Mouse (Mus musculus) c-Kit-positive CD71-positive TER-119-positive erythroid progenitor cells, embryonic 14.5 days (primary cell): Measurements from ENCODE around the gene Bbox1.

Experiments
- DNase-seq: peaks from one replicate; pipeline ENCODE4 v3.0.0-alpha.2; 2013; ENCODE audit warnings: low spot score

Gene Bbox1

DNA sequence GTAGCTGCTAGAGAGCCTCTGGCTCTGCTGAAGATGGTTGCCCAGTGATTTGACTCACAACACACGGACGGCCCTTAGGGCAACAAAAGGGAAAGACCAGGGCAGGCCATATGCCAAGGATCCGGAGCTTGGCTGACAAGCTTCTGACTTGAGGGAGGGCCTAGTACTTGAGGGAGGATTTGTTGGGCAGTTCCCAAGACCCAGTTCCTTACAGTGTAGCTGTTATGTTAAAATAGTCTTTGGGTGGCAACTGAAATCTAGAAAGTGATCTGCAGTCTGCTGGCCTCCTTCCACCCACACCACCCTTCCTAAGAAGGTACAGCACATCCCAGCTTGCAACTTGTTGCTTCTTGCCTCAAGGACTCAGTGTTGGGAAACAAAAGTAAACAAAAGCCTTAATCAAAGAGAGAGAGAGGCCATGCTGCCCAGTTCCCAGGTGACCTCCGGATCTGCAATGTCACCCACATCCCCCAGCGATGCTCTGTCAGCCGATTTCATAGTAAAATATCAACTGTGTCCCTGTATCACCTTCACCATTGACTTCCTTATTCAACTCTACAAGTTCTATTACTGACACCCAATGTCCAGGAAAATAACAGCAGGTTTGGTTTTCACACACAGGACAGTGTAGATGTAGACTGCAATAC, at the start of gene Bbox1:
TSS of gene Bbox1 (minus strand) at position 52 of the 647 bp plus-strand sequence.
- no peak for DNase-seq

DNA sequence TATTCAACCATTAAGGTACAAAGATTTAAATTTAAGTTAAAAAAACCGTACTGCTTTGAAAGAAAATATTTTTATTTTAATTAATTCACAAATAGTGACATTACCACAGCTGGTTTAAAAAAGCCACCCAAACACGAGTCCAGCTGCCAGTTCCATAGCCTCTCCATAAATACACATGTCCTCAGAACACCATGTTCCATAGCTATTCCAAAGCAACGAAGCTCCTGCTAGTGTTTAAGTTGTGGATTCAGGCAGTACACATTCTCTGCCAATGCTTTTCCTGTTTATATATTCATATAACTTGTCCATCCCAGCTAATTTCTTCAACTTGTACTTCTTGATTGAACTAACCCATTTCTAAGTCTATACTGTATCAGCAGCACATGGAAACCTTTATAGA, 49.5 kb upstream of the Bbox1 start:
- DNase-seq = no peak

DNA sequence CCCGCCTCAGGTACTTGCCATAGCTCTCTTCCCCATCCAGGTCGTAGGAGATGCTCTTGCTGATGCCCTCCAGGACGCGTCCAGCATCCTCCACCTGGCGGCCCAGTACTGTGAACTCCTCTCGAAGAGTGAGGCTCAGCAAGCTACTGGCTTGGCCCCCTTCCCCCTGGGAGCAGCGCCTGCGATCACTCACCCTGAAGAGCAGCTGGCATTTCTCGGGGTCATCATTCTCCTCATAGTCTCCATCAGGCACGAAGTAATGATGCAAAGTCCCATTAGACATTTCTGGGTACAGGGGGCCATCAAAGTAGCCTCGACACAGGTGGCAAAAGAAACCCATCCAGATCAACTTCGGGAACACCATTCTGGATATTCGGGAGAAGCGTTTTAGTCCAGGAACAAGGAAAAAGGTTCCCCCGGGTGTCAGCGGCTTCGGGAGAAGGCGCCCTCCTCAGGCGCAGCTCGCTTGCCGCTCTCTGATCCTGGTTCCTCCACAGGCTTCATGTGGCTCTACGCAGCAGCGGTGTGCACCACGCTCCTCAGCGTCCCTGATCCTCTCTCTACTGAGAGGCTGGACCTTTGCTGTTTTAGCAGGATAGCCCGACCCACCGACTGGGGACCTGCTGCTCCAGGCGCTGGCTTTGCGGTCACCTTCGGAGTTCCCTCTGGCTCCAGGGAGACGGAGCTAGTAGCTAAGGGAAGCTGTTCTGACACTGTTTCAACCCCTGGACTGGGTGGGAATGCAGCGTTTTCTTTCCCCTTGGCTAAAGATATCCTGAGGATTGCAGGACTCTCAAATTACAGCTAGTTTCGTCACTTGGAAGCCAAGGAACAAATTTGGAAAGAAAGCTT, 48.3 kb upstream of the Bbox1 start, which contains the start of gene Fibin:
TSS of gene Fibin (minus strand) at position 752 of the 852 bp plus-strand sequence.
- no peak for DNase-seq

DNA sequence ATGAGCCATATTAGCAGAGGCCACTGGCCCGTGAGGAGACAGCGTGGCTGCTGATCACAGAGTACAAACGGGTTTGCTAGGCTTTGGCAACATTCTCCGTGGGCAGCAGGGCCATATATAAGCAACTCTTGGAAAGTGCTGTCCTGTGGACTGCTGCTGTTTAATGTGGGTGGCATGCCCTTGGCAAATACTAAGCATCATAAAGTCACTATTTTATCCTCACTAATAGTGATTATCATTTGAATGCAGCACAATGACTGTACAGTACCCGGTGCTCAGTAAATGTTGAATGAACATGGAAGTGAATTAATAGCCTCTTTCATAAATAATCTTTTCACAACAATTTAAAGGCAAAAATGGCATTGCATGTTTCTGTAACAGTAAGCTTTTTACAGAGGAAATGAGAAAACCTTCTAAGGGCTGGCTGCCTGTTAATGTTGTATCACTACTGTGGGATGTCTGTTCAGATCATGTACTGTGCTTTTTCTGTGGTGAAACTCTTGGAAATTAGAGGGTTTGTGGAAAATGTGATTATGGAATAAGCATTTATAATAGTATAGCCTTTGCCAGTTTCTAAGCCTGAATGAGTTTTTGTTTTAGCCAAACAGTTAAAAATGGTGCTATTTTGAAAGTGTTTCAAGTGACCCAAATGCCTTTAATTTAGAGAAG, 39.1 kb upstream of the Bbox1 start:
- no peak for DNase-seq

DNA sequence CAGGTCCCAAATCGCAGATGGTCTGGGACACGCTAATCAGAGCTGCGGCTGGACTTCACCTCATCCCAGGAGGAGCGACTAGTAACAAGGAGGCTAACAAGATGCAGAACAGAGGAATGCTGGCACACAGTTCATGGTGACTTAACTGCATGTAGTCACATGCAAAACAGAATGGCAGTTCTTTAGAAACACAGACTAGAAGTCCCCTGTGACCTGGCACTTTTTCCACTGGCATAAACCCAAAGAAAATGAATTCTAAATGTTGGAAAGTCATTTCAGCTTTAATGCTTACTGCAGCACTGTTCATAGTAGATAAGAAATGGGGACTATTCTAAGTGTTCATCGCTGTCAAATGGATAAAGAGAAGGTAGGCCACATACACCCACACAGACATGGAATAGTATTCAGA, 37.5 kb upstream of the Bbox1 start:
- no peak for DNase-seq

DNA sequence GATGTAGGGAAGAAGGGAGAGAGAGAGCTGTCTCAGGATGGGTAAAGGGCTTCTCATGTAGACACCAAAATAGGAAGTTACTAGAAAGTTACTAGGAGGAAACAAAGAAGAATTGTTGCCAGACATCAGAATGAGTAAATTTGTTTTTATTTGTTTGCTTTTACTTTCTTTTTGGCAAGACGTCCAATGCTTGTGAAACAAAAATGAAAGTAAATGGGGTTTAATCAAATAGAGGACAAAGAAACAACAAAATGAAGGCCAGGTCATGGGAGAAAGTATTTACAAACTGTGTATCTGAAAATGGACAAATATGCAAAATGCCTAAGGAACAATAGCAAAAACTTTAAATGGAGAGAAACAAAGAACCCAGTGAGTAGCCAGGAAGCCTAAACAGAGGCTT, 37.0 kb upstream of the Bbox1 start:
- DNase-seq = no peak

DNA sequence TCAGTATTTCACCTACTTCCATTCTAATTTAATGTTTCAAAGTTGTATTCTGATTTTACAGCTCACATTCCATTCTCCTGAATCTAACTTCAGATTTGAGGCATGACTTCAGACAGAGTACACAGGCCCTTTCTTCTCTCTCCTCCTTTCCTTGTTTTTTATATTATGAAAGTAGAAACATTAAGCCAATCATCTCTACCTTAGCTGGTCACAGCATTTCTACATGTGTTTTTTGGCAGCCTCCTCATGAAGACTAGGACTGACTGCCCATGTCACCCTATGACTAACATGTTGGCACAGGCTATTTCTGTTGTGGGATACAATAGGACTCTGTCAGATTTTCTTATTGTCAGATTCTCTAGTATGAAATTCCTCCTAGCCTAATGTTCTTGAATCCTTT, 14.6 kb upstream of the Bbox1 start:
- DNase-seq = no peak

DNA sequence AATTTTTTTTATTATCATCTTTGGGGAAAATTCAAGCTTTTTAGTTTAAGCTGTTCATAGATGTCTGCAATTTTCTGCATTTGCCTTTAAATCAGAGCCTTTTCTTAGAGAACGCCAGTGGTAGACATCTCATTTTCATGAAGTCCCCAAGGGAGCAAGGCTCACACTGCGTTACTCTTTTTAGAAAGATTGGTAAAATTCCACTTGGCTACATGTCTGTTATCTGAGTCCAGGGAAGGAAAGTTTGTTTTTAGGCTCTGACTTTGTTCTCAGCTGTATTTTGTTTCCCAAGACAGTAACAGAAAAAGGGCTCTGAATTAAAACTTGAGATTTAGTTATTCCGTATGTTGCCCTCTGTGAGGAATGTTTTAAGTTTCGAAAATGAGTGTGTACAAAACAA, 5.6 kb upstream of the Bbox1 start:
- DNase-seq = no peak

DNA sequence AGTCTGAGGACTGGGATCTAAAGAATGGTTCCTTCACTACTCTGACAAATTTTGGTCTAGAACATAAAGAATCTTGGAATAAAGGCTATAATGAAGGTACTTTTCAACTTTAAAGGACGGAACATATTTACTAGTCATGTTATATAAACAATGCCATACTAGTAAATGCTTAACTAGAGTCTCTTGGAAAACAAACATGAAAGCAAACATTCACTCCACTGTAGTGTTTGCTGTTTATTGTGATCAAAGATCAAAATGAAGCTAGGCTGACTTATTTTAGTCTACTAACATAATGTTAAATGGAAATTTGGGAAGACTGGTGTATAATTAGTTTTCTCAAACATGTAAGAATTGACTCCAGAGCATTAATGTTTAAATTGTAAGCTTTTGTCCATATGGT, 4.9 kb upstream of the Bbox1 start:
- no peak for DNase-seq

DNA sequence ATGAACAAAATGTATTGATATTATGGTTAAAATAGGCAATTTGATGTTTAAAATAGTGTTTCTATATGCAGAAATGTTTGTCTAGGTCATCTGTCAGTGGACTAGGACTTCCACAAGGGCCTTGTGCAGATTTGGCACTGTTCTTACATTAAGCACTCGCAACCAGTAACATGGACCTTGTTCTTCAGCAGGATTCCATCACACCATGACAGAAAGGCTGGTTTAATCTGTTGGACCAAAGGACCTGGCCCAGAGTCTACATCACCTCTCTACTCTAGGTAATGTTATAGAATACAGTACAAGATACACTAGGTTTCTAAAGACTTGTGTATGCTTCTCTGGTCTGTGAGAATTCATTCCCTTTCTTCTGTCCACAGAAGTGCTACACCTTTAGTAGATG, 4.4 kb upstream of the Bbox1 start:
- DNase-seq = no peak

DNA sequence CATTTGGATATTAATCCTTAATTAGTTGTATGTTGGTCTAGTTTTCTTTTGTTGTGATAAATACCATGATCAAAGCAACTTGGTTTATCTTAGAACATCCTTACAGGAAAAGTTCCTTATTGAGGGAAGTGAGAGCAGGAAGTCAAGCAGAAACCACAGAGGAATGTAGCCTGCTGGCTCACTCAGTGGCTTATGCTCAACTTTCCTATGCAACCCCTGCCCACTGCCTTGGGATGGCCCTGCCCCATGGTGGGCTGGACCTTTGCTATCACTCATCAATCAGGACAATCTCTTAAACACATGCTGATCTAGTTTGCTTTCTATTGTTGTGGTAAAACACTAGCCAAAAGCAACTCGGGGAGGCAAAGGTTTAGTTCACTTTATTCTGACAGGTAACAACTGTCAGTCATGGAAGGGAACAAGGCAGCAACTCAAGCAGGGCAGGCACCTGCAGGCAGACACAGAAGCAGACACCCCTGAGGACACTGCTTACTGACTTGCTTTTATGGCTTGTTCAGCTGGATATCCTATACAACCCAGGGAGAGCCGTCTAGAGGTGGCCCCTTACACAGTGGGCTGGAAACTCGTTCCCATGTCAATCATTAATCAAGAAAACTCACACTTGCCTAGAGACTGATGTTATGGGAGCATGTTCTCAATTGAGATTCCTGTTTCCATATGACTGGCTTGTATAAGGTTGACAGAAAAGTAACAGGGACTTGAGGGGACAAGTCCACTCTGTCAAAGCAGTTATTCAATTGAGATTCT, 1.9 kb upstream of the Bbox1 start:
- DNase-seq = no peak

DNA sequence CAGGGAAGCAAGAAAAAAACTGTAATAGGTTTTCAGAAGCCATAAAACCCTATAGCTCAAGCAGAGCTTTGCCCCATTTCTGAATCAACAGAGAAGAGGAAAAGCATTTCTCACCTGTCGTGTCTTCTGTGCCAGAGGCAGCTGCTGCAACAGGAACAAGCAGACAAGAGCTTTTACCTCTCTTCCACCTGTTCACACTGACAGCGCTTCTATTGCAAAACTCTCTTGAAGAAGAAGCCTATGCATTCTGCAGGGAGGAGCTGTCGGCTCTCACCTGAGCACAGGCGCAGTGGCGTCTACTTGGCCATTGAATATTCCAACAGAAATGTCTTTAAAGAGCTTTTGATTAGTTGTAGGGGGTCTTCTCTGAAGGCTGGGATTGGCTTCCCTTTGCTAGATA, 286 bp downstream of the Bbox1 start:
- no peak for DNase-seq

DNA sequence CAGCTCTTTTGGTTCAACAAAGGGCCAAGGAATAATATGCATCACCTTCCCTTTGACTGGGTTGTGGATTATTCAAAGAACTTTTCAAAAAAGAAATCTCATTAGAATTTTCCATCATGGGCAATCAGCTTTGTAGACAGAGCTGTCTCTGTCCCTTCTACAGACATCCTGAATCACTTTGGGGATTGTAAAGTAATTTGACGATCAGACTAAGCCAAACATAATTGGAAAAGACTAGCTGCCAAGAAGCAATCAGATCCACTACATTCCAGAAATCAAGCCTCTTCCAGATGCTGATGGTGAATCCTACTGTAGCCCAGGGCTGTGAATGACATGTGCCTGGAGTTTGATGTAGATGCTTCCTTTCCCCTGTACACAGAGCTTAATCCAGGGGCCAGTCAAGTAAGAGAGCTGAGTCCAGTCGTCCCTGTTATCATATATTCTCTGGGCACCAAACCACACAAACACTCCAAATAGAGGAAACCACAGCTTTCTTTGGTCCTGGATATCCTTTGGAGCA, 995 bp downstream of the Bbox1 start:
- DNase-seq = no peak

DNA sequence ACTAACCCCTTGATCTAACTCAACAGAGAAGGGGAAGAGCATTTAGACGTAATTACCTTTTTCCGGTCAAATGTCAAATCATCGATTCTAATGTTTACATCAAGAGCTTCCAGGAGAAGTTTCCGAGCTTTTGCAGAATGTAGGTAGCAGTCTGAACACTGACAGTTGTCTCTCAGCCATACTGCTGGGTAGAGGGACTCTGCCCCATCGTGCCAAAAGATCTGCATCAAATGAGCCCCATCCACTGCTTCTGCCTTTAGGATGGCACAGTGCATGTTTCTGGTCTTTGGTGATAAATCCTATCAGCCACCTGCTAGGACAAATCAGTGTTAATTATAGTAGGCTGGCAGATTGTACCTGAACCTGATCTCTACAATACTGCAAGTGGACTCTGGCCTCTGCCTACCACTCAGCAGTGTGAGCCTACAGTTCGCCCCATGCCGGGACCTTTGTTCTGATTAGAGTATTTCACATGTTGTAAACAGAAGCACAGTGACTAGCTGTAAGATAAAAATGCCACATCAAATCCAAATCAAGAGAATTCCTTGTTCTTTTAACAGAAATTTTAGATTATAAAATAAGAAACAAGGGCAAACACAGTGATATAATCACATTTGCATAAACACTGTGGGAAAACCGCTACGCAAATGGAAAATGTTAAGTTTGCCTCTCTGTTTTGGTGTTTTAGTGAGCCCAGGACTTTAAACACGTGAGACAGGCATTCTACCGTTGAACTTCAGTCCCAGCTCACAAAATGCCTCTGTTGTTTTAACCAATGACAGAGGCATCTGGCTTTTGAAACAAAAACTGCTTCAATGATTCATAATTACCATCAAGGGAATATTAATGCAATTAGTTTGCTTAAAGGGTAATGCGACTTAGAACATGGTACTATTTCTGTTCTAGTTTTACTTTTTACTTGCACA, 8.7 kb downstream of the Bbox1 start:
- no peak for DNase-seq

DNA sequence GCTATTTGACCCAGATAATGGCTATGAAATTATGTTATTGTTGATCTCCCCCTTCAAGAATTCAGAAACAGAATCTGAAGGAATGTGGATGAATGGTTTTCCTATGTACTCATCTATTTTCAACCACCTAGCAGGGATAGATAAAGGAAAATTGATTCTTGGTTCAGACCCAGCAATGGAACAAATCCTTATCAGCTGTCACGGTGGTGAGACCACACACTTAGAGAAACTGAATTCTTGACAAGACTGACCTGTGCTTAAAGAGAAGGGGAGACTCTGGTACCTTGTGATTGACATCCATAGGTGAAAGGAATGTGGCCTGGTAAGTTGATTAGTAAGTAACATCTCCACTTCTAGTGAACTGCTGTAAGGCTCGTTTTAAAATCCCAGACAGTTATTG, 12.1 kb downstream of the Bbox1 start:
- no peak for DNase-seq

DNA sequence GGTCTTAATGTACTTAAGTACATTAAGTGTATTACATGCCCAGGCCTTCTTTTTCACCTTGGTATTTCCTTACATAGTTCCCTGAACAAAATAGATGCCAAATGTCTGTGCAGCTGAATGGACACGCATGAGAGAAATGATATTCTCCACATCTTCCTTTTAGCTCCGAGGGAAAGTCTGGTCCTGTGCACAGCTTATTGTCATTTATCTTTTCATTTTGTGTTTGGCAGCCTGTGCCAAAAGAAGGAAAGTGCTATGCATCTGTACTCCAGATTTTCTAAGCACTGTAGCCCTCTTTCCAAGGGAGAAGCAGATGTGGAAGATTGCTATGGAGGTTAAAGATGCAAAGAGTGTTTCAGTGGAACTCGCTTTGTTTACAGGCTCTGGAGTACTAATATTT, 13.0 kb downstream of the Bbox1 start:
- DNase-seq = no peak

DNA sequence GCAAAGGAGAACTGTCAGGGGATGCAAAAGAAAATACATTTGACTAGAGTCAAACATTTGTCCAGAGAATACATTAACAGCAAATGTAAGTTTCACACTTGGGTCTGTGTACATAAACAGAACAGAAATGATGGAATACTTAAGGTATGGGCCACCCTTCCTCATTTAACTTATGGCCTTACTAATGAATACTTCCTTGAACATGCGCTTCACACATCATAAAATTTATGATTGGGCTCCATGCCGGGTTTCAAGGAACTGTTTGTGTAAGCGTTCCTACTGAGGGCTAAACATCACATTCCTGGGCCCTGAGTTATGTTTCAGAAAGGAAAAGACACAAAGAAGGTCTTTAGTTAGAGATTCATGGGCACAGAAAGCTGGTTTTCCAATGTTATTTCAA, 19.4 kb downstream of the Bbox1 start:
- no peak for DNase-seq

DNA sequence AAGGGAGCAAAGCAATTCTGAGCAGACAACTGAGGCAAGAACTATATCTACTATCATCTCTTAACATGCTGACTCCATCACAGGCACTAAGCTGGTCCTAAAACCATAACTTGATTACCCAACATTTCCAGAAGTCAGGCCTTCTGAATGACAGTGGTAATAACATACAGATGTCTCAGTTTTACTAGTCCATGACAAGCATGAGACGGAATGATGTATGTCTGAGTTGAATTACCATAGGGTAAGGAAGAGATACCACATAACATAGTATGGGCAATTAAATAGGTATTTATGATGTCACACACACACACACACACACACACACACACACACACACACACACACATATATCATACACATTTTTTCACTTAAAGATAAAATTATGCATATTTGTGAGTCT, 26.4 kb downstream of the Bbox1 start:
- DNase-seq = no peak

DNA sequence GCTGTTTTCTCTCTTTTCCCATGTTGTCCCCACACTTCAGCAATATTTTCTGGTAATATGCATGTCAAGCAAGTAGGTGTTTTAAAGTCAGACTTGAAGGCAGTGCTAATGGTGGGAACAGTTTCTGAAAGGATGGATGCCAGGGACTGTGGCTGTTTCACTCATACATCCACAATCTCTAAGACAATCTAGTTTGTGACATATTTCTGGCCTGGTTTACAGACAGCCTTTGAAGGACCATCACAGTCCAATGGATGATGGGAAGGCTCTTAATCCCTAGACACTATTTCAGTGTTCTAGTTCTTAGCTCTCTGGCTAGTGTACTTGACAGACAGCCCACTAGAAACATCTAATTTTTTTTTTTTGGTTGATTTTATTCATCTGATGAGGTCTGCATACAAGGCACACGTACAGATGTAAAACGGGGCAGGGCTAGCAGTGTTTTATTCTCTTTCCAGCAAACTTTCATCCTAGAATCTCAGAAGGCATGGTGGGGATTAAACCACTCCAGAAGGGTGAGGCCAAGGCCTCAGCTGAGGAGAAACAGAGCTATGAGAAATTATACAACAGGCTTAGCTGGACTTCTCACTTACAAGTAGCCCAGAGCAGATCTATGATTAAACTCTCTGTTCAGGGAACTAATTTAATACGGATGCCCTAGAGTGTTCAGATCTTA, 28.4 kb downstream of the Bbox1 start:
- DNase-seq = no peak

DNA sequence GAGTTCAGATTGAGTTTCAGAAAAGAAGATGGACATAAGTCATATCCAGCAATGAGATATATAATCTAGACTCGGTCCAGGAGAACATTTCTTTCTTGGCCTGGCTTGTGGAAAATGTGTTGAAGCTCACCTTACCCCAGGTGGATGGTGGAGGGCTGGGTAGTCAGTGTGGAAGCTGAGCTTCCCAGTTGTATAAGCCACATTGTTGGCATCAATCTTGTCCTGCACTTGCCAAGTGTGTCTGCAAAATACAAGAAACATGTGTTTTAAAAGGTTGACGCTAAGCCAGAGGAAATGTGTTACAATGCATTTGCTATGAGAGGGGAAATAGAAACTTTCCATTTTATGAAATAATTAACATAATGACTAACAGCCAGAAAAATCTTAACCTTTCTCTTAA, 38.9 kb downstream of the Bbox1 start:
- no peak for DNase-seq
